Mouse (Mus musculus): ENCODE results near the gene Efna4.
A peak's percentile ranks its signal among the peaks of the same experiment; 100 is the strongest.

Efna4 gene

DNA sequence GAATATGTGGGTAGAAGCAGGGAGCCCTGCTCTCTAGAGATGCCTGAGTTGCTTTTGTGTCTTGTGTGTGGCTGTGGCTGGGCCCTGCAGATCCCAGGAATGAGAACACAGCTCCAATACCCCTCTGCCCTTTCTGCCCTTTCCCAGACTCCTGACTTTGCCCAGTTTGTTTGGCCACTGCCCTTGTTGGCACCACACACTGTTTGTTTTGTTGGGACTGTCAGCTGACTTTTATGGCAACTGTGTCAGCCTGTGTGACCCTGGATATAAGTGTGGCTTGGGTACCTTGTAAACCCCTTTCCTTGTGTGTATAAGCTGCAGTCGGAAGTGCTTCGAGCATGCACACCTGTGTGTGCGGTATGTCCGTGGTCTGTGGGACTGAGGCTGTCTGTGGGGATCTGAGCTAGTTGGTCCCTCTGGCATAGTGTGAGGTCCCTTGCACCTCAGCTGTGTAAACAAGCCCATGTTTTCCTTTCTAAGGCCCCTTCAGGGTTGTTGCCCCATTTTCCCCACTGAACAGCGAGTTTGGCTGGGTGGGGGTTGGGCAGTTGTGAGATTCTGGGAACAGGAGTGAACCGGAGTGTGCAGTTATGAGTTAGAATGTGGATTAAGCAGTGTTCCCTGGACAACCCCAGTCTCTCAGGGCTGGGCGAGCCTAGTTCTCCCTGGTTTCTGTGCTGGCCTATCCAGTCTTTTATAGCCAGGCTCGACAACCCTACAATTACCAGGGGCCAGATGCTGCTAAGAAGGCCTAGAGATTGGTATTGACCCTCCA lies 32.1 kb downstream of the Efna4 start:
- DNase-seq (ENCODE audit: low spot score) = no peak

DNA sequence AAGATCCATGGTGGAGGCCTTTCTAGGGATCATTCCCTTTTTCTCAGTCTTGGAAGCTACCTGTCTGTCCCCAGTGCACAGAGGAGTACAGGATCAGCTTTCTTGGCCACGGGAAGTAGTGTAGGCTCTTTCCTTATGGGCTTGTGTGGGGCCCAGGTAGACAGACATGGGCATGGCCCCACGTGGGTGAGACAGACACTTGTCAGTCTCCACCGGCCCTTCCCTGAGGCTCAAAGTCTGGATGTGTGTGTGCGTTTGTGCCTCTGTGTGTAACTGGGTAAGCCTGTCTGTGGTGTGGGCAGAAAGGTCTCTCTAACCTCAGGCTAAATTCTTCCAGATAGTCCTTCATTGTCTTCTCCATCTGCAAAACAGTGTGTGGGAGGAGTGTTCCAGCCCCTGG lies 32.7 kb downstream of the Efna4 start:
- no peak for DNase-seq (ENCODE audit: low spot score)

DNA sequence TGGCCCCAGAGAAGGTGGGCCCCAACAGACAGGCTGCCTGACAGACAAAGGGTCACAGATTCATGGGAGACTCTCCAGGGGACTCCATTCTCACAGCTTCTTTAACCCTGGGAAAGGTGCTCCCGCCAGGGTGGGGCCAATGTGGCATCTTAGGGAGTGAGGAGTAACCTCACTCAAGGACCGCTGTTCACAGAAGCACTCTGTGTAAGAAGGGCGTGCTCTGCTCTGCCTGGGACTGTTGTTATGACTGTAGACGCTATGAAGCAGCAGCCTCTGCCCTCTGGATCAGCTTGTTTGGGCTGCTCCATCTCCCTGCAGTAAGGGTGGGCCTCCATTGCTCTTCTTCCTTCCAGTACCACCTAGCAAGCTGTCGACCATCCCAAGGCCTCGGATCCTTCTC lies 33.4 kb downstream of the Efna4 start:
- DNase-seq (ENCODE audit: low spot score) = no peak

DNA sequence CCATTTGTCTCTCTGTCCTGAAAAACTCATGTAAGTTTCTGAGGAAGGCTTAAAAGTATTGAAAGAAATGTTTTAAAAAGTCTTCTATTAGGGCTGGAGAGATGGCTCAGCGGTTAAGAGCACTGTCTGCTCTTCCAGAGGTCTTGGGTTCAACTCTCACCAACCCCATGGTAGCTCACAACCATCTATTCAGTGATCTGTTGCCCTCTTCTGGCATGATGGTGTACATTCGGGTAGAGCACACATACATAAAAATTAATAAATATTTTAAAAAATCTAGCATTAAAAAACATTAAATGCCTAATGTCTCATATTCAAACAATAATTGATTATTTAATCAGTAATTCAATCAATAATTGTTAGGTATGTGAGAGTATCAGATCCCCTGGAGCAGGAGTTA lies 37.3 kb downstream of the Efna4 start:
- DNase-seq (ENCODE audit: low spot score) = no peak

DNA sequence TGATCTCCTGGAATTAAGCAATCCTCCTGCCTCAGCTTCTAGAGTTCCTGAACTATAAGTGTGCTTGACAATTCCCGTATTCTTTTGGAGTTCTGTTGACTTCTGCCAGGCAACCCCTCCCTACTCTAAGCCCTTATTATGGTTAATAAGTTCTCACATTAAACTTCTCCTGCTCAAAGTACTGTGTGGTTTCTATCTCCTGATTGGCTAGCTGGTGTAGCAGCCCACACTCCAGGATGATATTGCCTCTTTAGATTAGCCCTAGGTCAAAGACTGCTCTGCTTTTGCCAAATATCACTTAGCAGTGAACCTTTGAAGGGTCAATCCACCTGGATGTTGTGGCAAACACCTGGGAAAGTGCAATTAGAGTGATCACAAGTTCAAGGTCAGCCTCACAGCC lies 37.8 kb downstream of the Efna4 start:
- DNase-seq (ENCODE audit: low spot score) = no peak

DNA sequence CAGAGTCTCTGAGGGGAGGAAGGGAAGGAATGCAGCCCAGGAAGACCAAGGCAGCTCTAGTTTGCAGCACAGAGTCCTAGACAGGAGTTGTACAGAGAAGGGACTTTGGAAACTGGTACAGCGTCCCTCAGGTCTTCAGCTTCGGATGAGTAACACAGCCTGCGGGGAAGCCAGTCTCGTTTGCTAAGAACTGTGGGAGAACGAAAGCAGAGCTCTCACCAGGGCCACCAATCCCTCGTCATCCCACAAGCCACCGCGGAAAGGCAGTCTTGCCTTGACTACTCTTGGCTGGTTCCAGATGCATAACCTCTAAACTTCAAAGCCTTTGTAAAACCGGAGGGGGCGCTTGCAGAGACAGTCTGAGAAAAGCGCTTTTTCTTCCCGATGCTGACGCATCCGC lies 38.3 kb downstream of the Efna4 start:
- peak; percentile 66 for DNase-seq (ENCODE audit: low spot score)

DNA sequence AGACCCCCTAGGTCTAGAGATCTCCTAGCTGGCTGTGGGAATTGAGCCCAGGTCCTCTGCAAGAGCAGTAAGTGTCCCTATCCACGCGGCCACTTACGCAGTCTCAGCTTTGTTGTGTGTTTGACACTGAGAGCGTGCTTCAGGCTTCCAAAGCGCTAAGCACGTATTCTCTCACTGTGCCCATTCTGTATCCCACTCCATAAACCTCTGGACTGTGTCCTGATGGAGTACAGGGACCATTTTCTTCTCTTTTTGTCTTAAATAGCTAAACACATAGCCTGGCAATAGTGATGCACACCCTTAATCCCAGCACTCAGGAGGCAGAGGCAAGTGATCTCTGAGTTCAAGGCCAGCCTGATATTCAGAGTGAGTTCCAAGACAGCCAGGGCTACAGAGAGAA lies 38.9 kb downstream of the Efna4 start:
- DNase-seq (ENCODE audit: low spot score) = no peak

DNA sequence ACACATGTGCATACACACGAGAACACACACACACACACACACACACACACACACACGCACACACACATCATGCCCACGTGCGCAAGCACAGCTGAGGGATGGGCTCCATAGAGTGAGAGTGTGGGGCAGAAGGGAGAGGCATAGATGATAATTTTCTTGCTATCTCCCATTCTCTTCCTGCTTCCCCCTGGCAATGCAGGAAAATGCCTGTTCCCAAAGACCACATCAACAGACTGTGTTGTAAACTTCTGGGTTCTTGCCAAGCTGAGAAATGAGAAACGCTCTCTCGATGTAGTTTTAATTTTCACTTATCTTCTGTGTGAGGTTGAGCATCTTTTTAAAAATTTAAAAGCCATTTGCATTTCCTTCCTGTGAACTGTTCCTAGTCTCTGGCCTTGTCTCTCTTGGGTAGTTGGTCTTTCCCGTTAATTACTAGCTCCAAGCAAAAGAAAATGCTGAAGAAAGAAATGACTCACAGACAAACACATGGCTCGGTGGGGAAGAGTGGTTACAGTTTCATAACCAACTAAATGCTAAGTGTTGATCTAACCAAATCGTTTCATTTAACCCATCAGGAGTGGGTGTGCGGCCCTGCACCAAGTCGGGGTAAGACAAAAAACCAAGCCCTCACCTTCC lies 40.9 kb downstream of the Efna4 start:
- DNase-seq (ENCODE audit: low spot score) = no peak

DNA sequence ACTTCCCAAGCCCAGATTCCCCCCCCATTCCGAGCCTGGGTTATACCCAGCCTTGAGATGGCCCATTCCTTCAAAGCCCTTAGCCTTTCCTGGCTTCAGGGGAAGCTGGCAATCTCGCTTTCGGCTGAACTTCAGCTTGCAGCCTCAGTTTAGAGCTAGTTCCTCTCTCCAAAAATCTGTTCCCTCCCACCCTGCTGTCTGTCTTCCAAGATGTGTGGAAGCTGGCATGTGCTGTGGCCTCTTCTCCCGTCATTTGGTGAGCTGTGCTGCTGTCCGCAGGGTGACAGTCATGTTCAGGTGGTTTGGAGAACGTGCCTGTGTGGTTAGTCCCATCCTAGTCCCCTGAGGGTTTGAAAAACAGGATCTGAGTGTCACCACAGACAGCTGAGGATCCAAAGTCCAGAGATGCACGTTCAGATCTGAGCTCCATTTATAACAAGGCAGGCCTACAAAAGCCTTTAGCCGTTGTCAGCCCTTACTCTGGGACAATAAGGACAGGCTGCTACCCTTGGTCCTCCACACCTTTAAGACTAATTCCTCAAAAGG lies 42.1 kb downstream of the Efna4 start:
- DNase-seq (ENCODE audit: low spot score) = no peak

DNA sequence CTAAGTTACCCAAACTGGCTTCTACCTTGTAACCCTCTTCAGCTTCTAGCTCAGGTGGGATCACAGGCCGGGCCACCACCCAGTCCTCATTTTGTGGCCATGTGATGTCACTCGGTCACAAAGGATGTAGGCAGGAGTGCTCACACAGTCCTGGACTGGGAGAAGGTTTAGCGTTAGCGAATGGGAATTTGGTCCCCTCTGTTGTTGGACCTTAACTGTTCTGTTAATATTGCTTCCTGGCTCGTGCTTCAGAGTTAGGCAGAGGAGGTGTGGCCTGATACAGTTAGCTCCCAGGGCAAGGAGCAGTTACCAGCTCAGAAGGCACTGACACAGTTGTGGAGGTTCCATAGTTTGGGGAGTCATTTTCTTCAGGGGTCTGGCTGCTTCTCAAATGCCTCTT lies 43.6 kb downstream of the Efna4 start:
- no peak for DNase-seq (ENCODE audit: low spot score)

DNA sequence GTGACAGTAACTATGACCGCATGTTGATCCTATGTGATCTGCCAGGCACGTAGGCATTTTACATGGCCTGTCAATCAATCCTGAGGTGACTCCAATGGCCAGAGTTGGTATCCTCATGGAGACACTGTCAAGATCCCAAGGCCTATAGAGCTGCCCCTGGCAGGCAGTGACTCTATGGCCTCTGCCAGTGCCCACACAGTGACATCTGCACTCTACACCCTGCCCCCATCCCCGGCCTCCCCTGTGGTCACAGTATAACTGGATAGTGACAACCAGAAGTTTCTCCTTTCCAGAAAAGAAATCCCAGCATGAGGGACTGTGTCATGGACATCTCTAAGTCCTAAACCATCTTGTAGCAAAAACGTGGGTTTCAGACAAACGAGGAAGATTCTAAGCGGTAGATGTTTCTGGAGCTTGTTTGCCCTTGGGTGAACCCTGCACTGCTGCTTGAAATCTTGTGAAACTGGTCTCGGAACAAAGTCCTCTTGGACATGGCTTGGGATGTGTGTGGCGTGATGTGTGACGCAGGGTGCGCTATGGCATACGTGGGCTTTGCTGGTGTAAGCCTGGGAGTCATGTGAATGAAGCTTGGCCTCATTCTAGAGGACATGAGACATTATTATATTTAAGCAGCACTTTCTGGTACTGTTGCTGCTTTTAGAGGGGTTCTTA lies 44.4 kb downstream of the Efna4 start:
- DNase-seq (ENCODE audit: low spot score) = no peak

DNA sequence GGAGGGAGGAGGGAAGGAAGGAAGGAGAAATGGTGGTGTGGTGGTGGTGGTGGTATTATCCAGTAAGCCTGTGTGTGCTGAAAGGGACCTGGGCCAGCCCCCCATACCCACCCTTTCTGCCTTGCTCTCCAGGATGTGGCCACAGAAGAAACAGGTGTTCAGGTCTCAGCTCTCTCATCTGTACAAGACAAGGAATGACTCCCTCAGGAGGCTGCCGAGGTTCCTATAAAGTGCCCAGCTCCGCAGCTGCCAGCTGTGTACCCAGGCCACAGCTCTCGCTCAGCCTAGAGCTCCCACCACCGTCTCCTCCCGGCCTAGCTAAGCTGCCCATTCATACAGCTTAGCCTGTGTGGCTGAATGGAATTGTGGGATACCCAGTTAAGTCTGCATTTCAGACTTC lies 45.5 kb downstream of the Efna4 start:
- no peak for DNase-seq (ENCODE audit: low spot score)

DNA sequence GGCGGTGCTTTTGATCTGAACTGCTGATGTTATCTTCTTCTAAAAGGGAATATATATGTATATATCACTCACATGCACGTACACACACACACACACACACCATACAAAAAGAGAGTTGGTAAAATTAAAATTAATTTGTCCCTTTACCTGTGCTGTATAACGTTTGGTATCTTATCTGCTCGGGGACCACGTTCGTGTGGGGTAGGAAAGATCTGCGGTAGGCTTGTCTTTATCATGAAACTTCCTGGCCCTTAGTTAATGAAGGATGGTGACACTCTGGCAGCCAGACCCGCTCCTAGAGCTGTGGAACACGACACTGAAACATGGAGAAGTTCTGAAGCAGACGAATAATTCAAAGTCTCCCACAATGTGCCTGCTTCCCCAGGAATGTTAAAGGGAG lies 46.0 kb downstream of the Efna4 start:
- no peak for DNase-seq (ENCODE audit: low spot score)

DNA sequence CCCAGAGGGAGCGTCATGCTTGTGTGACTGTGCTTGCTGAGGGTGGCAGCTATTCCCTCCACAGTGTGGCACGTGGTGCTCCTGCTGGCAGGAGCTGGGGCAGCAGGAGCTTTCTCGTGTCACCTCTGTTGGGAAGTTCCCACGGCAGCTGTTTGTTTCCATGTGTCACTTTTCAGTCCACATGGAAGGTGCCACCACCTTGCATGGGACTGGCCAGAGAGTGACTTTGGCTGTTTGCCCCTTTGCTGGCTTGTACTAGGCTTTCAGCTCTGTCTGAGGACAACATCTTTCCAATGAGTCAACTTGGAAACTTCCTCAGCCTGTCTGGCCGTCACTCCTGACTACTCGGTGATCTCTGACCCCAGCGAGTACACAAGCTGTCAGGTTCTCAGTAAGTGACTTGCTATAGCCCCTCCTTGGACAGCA lies 49.3 kb downstream of the Efna4 start:
- peak; percentile 29 for DNase-seq (ENCODE audit: low spot score)

DNA sequence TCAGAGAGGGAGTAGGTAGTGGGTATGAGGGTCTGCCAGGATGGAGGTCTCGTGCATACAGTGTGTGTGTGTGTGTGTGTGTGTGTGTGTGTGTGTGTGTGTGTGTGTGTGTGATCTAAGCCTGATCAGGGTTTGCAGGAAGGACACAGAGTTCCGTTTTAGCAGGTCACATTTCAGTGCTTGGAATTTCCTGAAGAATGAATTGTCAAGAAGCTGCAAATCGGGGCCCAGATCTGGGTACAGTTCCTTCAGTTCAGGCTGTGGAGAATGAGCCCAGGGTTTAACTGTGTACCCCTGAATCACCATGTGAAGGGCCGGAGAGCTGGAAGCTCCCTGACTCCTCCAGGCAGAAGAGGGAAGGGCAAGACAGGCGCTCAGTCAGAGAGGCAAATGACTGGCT lies 50.5 kb downstream of the Efna4 start:
- no peak for DNase-seq (ENCODE audit: low spot score)

DNA sequence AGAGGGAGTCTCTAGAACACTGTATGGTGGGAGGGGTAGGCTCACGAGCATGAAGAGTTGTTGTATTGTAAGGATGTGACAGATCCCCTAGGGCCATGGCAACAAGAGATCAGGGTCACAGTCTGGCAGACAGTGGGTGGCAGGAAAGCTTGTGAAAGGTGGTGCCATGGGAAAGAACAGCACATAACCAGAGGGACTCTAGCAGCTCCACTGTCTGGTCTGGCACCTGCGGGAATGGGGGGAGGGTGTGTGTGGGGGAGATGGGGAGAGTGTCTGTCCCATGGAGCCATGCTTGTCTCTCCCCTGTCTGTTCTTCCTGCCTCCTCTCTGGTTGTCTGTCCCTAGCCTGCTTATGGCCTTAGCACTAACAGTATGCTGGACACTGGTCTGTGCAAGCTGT lies 52.3 kb downstream of the Efna4 start:
- DNase-seq (ENCODE audit: low spot score) = no peak

DNA sequence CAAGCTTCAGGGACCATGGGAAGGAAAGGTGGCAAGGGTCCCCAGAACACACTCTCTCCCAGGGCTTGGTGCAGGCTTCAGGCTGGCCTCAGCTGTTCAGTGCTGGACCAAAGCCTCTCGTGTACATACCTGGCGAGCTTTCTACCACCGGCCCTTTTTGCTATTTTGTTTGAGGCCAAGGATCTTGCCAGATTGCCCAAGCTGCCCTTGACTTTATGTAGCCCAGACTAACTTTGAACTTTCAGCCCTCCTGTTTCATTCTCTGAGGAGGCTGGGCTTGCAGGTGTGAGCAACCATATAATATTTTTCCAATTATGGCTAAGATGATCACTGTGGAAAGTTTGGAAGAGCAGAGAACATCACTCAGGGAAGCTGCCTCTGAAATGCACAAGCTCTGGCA lies 53.6 kb downstream of the Efna4 start:
- DNase-seq (ENCODE audit: low spot score) = no peak

Measured in embryo, embryonic 10 days (tissue).